Mouse (Mus musculus) myocyte (in vitro differentiated cells): ENCODE results near the gene Limch1.

ENCODE experiments used
- CEBPB ChIP-seq: IDR thresholded peaks from 2 replicates; pipeline ENCODE4 v1.6.1; 2011; ENCODE audit warnings: mild to moderate bottlenecking, moderate library complexity; ENCODE audit not compliant: poor library complexity, insufficient read depth, severe bottlenecking
- E2F4 ChIP-seq: IDR thresholded peaks from one replicate; pipeline ENCODE4 v1.6.1; 2011; ENCODE audit warnings: mild to moderate bottlenecking, control low read depth, moderate library complexity; ENCODE audit not compliant: insufficient read depth
- POLR2A ChIP-seq: IDR thresholded peaks from one replicate; pipeline ENCODE4 v1.6.1; 2011; ENCODE audit warnings: low read depth, mild to moderate bottlenecking, control low read depth, moderate library complexity; ENCODE audit not compliant: insufficient read length
- POLR2AphosphoS2 ChIP-seq: IDR thresholded peaks from one replicate; pipeline ENCODE4 v1.6.1; 2011; ENCODE audit warnings: low read depth, control low read depth; ENCODE audit not compliant: insufficient read length
- TCF12 ChIP-seq: IDR thresholded peaks from one replicate; pipeline ENCODE4 v1.6.1; 2011; ENCODE audit warnings: mild to moderate bottlenecking, control low read depth; ENCODE audit not compliant: poor library complexity, insufficient read depth, severe bottlenecking
- USF1 ChIP-seq: IDR thresholded peaks from one replicate; pipeline ENCODE4 v1.6.1; 2011; ENCODE audit warnings: low read depth, mild to moderate bottlenecking, control low read depth, moderate library complexity

DNA sequence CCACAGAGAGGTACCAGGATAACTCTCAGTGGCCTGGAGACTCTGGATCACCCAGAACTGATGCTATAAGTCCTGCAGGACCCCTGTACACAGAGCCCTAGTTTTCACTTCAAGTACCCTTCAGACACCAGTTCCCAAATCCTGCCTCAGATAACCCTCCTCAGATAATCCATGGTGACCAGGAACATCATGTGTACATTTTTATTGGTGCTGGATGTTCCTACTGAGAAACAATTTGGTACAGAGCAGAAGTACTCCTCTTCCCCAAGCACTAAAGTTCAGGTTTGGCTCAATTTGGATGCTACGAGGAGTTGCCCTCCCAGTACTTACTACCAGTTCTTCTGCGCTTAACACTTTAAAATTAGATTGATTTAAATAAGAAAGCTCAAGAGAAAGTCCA is 348.4 kb downstream of the Limch1 start:
- TF ChIP-seq POLR2AphosphoS2 (no peak), TCF12 (no peak), USF1 (no peak), POLR2A (no peak), E2F4 (no peak), CEBPB (no peak)
